Mouse (Mus musculus) embryonic facial prominence, embryonic 11.5 days (tissue): ENCODE data around the gene Nek7. TPM values are rescaled to one million over a fixed set of nuclear protein-coding genes. Genes with fewer than 3 reads are reported as not detected.

ENCODE experiments used
- ATAC-seq: fragments of 200-750 bp; cut with Nextera tagmentation; replicated peaks from 2 replicates; pipeline ENCODE4 v1.8.0; 2017; ENCODE audit warnings: low read depth; ENCODE audit not compliant: insufficient number of reproducible peaks, low FRiP score, low TSS enrichment
- DNase-seq: peaks from one replicate; pipeline ENCODE4 v3.0.0-alpha.2; 2015; ENCODE audit warnings: low spot score
- H3K27ac ChIP-seq: fragments of 300-500 bp; sonication (generic); replicated peaks from 2 replicates; pipeline ENCODE4 v1.5.1; 2014; ENCODE audit warnings: mild to moderate bottlenecking, low read depth, low read length, control low read depth
- H3K27me3 ChIP-seq: fragments of 300-500 bp; sonication (generic); 2 replicates; pipeline ENCODE4 v1.6.1; 2014; ENCODE audit warnings: mild to moderate bottlenecking, low read length, moderate library complexity, mixed read lengths; ENCODE audit not compliant: control insufficient read depth, insufficient read depth
- H3K36me3 ChIP-seq: fragments of 300-500 bp; sonication (generic); replicated peaks from 2 replicates; pipeline ENCODE4 v1.6.1; 2014; ENCODE audit warnings: low read depth, mild to moderate bottlenecking, low read length, moderate library complexity, mixed read lengths; ENCODE audit not compliant: control insufficient read depth, insufficient read depth
- H3K4me1 ChIP-seq: fragments of 300-500 bp; sonication (generic); 2 replicates; pipeline ENCODE4 v1.6.1; 2014; ENCODE audit warnings: low read length, mixed read lengths; ENCODE audit not compliant: control insufficient read depth, insufficient read depth
- H3K4me2 ChIP-seq: fragments of 300-500 bp; sonication (generic); 2 replicates; pipeline ENCODE4 v1.6.1; 2014; ENCODE audit warnings: low read depth, mild to moderate bottlenecking, control low read depth, low read length, moderate library complexity
- H3K4me3 ChIP-seq: fragments of 300-500 bp; sonication (generic); 2 replicates; pipeline ENCODE4 v1.5.1; 2014; ENCODE audit warnings: low read depth, low read length, control low read depth
- H3K9ac ChIP-seq: fragments of 300-500 bp; sonication (generic); replicated peaks from 2 replicates; pipeline ENCODE4 v1.6.1; 2014; ENCODE audit warnings: mild to moderate bottlenecking, control low read depth, low read length
- H3K9me3 ChIP-seq: fragments of 300-500 bp; sonication (generic); replicated peaks from 2 replicates; pipeline ENCODE4 v1.6.1; 2016; ENCODE audit warnings: mild to moderate bottlenecking, low read length, inconsistent platforms, mixed read lengths; ENCODE audit not compliant: control insufficient read depth
- WGBS: fragments of 180-500 bp; shearing (Covaris S2); extraction: QIAGEN DNeasy Blood & Tissue Kit; methylation state at CpG from one replicate; pipeline ENCODE4 v1.1.7; 2014; 5-methylcytosine and 5-hydroxymethylcytosine counted together
- polyA plus RNA-seq: library from polyadenylated mRNA; unstranded; fragments of >200 nt; fragmentation: Nextera tagmentation; extraction: Ambion mirVana; gene quantifications from 2 replicates; pipeline ENCODE4 v1.2.1, GENCODE M21; 2014

Gene Nek7
- polyA plus RNA-seq, 1 experiment from 2014 or later, result 30.8 TPM

- H3K9me3 ChIP-seq, result no peaks in the 10 kb centered on the region
- H3K4me3 ChIP-seq, result no peak overlapping the region
- no peak for ATAC-seq
- 53% methylated on average over 7 of the region's 7 CpGs for WGBS
- no peak overlapping the region for H3K27ac ChIP-seq
- H3K9ac ChIP-seq, result no peak overlapping the region
- DNase-seq, result peak; percentile 24
- H3K4me2 ChIP-seq, result no peak overlapping the region
- no peaks in the 10 kb centered on the region for H3K27me3 ChIP-seq
- H3K4me1 ChIP-seq, result no peaks in the 10 kb centered on the region
- no peaks in the 10 kb centered on the region for H3K36me3 ChIP-seq
Measured at GRCm38 (mm10) chr1:138576803-138577202, 43.1 kb downstream of the Nek7 start.

GRCm38 (mm10) chr1:138576066-138576697, 43.8 kb downstream of the Nek7 start:
- Histone ChIP-seq H3K9ac (no peak overlapping the region), H3K9me3 (no peaks in the 10 kb centered on the region), H3K27ac (no peak overlapping the region), H3K4me1 (no peaks in the 10 kb centered on the region), H3K4me2 (no peak overlapping the region), H3K4me3 (no peak overlapping the region), H3K36me3 (no peaks in the 10 kb centered on the region), H3K27me3 (no peaks in the 10 kb centered on the region)
- ATAC-seq (no peak), DNase-seq (no peak)
- WGBS, result 92% methylated on average over 8 of the region's 8 CpGs

- no peaks in the 10 kb centered on the region for H3K27me3 ChIP-seq
- ATAC-seq (no peak), DNase-seq (no peak)
- H3K36me3 ChIP-seq, result no peaks in the 10 kb centered on the region
- 80% methylated on average over 2 of the region's 2 CpGs for WGBS
- H3K4me3 ChIP-seq, result no peak overlapping the region
- H3K9ac ChIP-seq, result no peak overlapping the region
- no peak overlapping the region for H3K27ac ChIP-seq
- no peaks in the 10 kb centered on the region for H3K9me3 ChIP-seq
- H3K4me1 ChIP-seq, result no peaks in the 10 kb centered on the region
- H3K4me2 ChIP-seq, result no peak overlapping the region
Measured at GRCm38 (mm10) chr1:138575629-138576028, 44.3 kb downstream of the Nek7 start.

GRCm38 (mm10) chr1:138571565-138572361, 48.2 kb downstream of the Nek7 start:
- ATAC-seq, result peak; percentile 71
- Histone ChIP-seq H3K9ac (no peak overlapping the region), H3K4me2 (no peak overlapping the region; the same call in 1 of the 2 replicates), H3K4me3 (no peak overlapping the region), H3K27me3 (no peaks in the 10 kb centered on the region), H3K27ac (no peak overlapping the region), H3K4me1 (no peaks in the 10 kb centered on the region), H3K9me3 (no peaks in the 10 kb centered on the region), H3K36me3 (no peaks in the 10 kb centered on the region)
- 38% methylated on average over 22 of the region's 22 CpGs for WGBS
- DNase-seq, result peak; percentile 43

GRCm38 (mm10) chr1:138571038-138571441, 48.9 kb downstream of the Nek7 start:
- ATAC-seq, result no peak; the same call in 1 of the 2 replicates
- Histone ChIP-seq H3K4me1 (no peaks in the 10 kb centered on the region), H3K9ac (no peak overlapping the region), H3K27ac (no peak overlapping the region), H3K36me3 (no peaks in the 10 kb centered on the region), H3K9me3 (no peaks in the 10 kb centered on the region), H3K4me3 (no peak overlapping the region), H3K27me3 (no peaks in the 10 kb centered on the region), H3K4me2 (no peak overlapping the region)
- 72% methylated on average over 2 of the region's 2 CpGs for WGBS
- no peak for DNase-seq

GRCm38 (mm10) chr1:138568434-138569232, 51.3 kb downstream of the Nek7 start:
- H3K9ac ChIP-seq, result no peak overlapping the region
- 82% methylated on average over 6 of the region's 6 CpGs for WGBS
- ATAC-seq, result no peak
- H3K9me3 ChIP-seq, result no peaks in the 10 kb centered on the region
- no peak overlapping the region for H3K4me3 ChIP-seq
- H3K4me2 ChIP-seq, result no peak overlapping the region
- H3K4me1 ChIP-seq, result no peaks in the 10 kb centered on the region
- DNase-seq, result no peak
- no peaks in the 10 kb centered on the region for H3K27me3 ChIP-seq
- no peak overlapping the region for H3K27ac ChIP-seq
- H3K36me3 ChIP-seq, result no peaks in the 10 kb centered on the region

GRCm38 (mm10) chr1:138567946-138568345, 52.0 kb downstream of the Nek7 start:
- Histone ChIP-seq H3K27ac (no peak overlapping the region), H3K4me2 (no peak overlapping the region), H3K9me3 (no peaks in the 10 kb centered on the region), H3K4me3 (no peak overlapping the region), H3K36me3 (no peaks in the 10 kb centered on the region), H3K9ac (no peak overlapping the region), H3K27me3 (no peaks in the 10 kb centered on the region), H3K4me1 (no peaks in the 10 kb centered on the region)
- 91% methylated on average over 9 of the region's 9 CpGs for WGBS
- DNase-seq, result no peak
- ATAC-seq, result no peak
